Mouse (Mus musculus): ENCODE data around the gene Mst1r. TPM values are rescaled to one million over a fixed set of nuclear protein-coding genes. Genes with fewer than 3 reads are reported as not detected.

Mst1r gene
- total and polyA plus RNA-seq, 3 experiments: 133 to 149 TPM; not detected in 1

GRCm38 (mm10) chr9:107961881-107962280, 55.2 kb downstream of the Mst1r start:
- H3K27me3 ChIP-seq (ENCODE audit: control insufficient read depth in 1 of 2, insufficient read depth in 2 of 2, low read length in 2 of 2): no peaks in the 10 kb centered on the region
- H3K4me1 ChIP-seq (ENCODE audit: control insufficient read depth in 1 of 2, insufficient read depth in 2 of 2, low read length in 2 of 2): no peaks in the 10 kb centered on the region
- TF ChIP-seq MAFK (IDR thresholded peaks at IDR 0.05; ENCODE audit: borderline replicate concordance, low read depth, low read length) (no peak), NELFE (IDR thresholded peaks at IDR 0.05; ENCODE audit: low read depth, low read length) (no peak), CTCF (IDR thresholded peaks at IDR 0.05 in 2 of 3, conservative IDR thresholded peaks at IDR 0.05 in 1 of 3; ENCODE audit: control insufficient read depth in 1 of 3, insufficient read depth in 1 of 3, low read depth in 2 of 3, low read length in 3 of 3, poor library complexity in 1 of 3, severe bottlenecking in 1 of 3) (peak in 2 of 3 experiments; percentile 39; a peak in 3 of 6 replicates), BHLHE40 (IDR thresholded peaks at IDR 0.05; ENCODE audit: borderline replicate concordance, low read depth, low read length) (no peak), ZC3H11A (IDR thresholded peaks at IDR 0.05; ENCODE audit: low read depth, low read length) (no peak; the same call in 1 of the 2 replicates), SMC3 (IDR thresholded peaks at IDR 0.05; ENCODE audit: low read depth, low read length) (peak; percentile 33), RAD21 (IDR thresholded peaks at IDR 0.05; ENCODE audit: low read depth, low read length) (peak; percentile 22), ETS1 (IDR thresholded peaks at IDR 0.05; ENCODE audit: low read depth, low read length) (no peak), ZMIZ1 (IDR thresholded peaks at IDR 0.05; ENCODE audit: low read depth, low read length) (no peak), ZKSCAN1 (IDR thresholded peaks at IDR 0.05; ENCODE audit: low read depth, low read length) (no peak), MYC (IDR thresholded peaks at IDR 0.05; ENCODE audit: low read depth, low read length) (no peak), TBP (IDR thresholded peaks at IDR 0.05; ENCODE audit: low read depth, low read length) (no peak)
- H3K9ac ChIP-seq (ENCODE audit: control insufficient read depth, low read depth, low read length, poor library complexity, severe bottlenecking): no peak overlapping the region
- no peak for DNase-seq (ENCODE audit: low read depth, low spot score)
- H3K36me3 ChIP-seq (ENCODE audit: control insufficient read depth in 1 of 2, insufficient read depth in 2 of 2, low read length in 2 of 2): peaks cover 0 to 16% of the 10 kb centered on the region in 2 experiments; a peak in 2 of 4 replicates
- no peak overlapping the region for H3K27ac ChIP-seq (ENCODE audit: control insufficient read depth, low read depth, low read length)
- H3K4me3 ChIP-seq (ENCODE audit: control insufficient read depth in 1 of 2, insufficient read depth in 1 of 2, low read depth in 2 of 2, low read length in 2 of 2): no peak overlapping the region
- H3K79me2 ChIP-seq (ENCODE audit: control insufficient read depth, insufficient read depth, low read length, poor library complexity): no peaks in the 10 kb centered on the region
- H3K9me3 ChIP-seq (replicated peaks; ENCODE audit: insufficient read depth, low read length): no peaks in the 10 kb centered on the region

- H3K27ac ChIP-seq (ENCODE audit: control insufficient read depth, low read depth, low read length): no peak overlapping the region
- peaks cover 0 to 18% of the 10 kb centered on the region in 2 experiments; a peak in 2 of 4 replicates for H3K36me3 ChIP-seq (ENCODE audit: control insufficient read depth in 1 of 2, insufficient read depth in 2 of 2, low read length in 2 of 2)
These were observed 56.2 kb downstream of the Mst1r start for GRCm38 (mm10) chr9:107962916-107963315.

More at GRCm38 (mm10) chr9:107962916-107963315, 56.2 kb downstream of the Mst1r start:
- no peaks in the 10 kb centered on the region for H3K27me3 ChIP-seq (ENCODE audit: control insufficient read depth in 1 of 2, insufficient read depth in 2 of 2, low read length in 2 of 2)
- DNase-seq (ENCODE audit: low read depth, low spot score): no peak
- H3K79me2 ChIP-seq (ENCODE audit: control insufficient read depth, insufficient read depth, low read length, poor library complexity): no peaks in the 10 kb centered on the region
- TF ChIP-seq RCOR1 (IDR thresholded peaks at IDR 0.05; ENCODE audit: low read depth, low read length): no peak
- no peak for TF ChIP-seq MAZ (IDR thresholded peaks at IDR 0.05; ENCODE audit: low read depth, low read length)
- no peak for TF ChIP-seq MXI1 (IDR thresholded peaks at IDR 0.05; ENCODE audit: low read depth, low read length)
- no peak for TF ChIP-seq BHLHE40 (IDR thresholded peaks at IDR 0.05; ENCODE audit: borderline replicate concordance, low read depth, low read length)
- TF ChIP-seq POLR2AphosphoS2 (IDR thresholded peaks at IDR 0.05; ENCODE audit: low read length): no peak
- TF ChIP-seq NRF1 (IDR thresholded peaks at IDR 0.05; ENCODE audit: insufficient read depth, low read depth, low read length, poor library complexity, severe bottlenecking): no peak
- TF ChIP-seq KAT2A (conservative IDR thresholded peaks at IDR 0.05; ENCODE audit: low read depth, low read length): no peak
- no peak for TF ChIP-seq SIN3A (IDR thresholded peaks at IDR 0.05; ENCODE audit: low read length)
- no peak for TF ChIP-seq CHD1 (IDR thresholded peaks at IDR 0.05; ENCODE audit: low read depth, low read length)
- no peak for TF ChIP-seq MAX (IDR thresholded peaks at IDR 0.05; ENCODE audit: low read length)
- no peak for TF ChIP-seq ETS1 (IDR thresholded peaks at IDR 0.05; ENCODE audit: low read depth, low read length)
- TF ChIP-seq EP300 (IDR thresholded peaks at IDR 0.05; ENCODE audit: low read depth in 1 of 2, low read length in 2 of 2): no peak
- no peak for TF ChIP-seq GABPA (IDR thresholded peaks at IDR 0.05; ENCODE audit: low read depth, low read length)
- TF ChIP-seq UBTF (IDR thresholded peaks at IDR 0.05; ENCODE audit: borderline replicate concordance, insufficient read depth, low read depth, low read length): no peak
- no peak for TF ChIP-seq GATA1 (IDR thresholded peaks at IDR 0.05; ENCODE audit: low read depth, low read length)
- no peak for TF ChIP-seq ZNF384 (IDR thresholded peaks at IDR 0.05; ENCODE audit: low read depth, low read length)
- no peaks in the 10 kb centered on the region for H3K4me1 ChIP-seq (ENCODE audit: control insufficient read depth in 1 of 2, insufficient read depth in 2 of 2, low read length in 2 of 2)
- no peaks in the 10 kb centered on the region for H3K9me3 ChIP-seq (replicated peaks; ENCODE audit: insufficient read depth, low read length)
- H3K9ac ChIP-seq (ENCODE audit: control insufficient read depth, low read depth, low read length, poor library complexity, severe bottlenecking): no peak overlapping the region
- no peak overlapping the region for H3K4me3 ChIP-seq (ENCODE audit: control insufficient read depth in 1 of 2, insufficient read depth in 1 of 2, low read depth in 2 of 2, low read length in 2 of 2)

All from MEL (cell line).